Mouse (Mus musculus): Measurements from ENCODE around the gene Alpl. TPM values are rescaled to one million over a fixed set of nuclear protein-coding genes. Genes with fewer than 3 reads are reported as not detected.

Gene Alpl
- total RNA-seq (2015): 0.09 TPM in 1 of 2 replicates, not detected in the other
- total RNA-seq (2017): 0.16 TPM in 1 of 2 replicates, not detected in the other

DNA sequence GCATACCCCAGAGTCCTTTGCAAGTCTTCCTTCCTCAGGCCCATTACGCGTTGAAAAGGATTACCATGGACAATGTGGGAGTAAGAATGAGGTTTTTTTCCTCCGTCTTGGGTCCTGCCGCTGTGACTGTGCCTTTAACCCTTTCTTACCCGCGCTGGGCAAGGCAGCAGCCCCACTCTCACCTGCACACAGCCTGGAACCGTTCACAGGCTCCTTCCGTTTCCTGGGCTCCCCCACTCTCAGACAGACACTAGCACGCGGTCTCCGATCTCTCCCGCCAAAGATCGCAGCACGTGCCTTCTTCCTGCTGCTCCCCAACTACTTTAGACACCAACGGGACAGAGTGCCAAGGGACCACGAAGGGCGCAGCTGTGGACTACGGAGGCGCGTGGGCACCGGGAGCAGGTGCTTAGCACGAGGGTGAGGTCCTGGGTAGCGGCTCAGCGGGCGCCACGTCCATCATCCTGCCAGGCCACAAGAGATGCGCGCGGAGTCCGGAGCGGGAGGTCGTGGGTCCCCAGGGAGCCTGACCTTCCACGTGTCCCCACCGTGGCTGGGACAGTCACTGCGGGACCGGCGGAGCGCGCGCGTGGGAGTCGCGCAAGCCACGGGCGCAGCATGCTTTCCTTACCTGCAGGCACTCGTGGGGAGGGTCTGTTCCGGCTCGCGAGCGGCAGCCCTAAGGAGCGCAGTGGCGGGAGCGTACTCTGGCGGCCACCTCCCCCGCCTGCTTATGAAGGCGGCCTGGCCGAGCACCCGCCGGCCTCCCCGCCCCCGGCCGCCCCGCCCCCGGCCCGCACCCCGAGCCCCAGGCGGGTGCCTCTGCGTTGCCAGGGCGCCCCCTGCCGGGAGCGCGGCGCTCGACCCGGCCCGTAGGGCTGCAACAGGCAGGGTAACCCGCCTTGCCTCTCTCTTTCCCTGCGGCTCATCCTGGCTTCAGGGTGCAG, at the start of gene Alpl:
Gene Alpl, minus strand, starts transcription at position 774 of the 947 bp plus-strand sequence.
- no peak for ATAC-seq (ENCODE audit: poor library complexity, severe bottlenecking)

DNA sequence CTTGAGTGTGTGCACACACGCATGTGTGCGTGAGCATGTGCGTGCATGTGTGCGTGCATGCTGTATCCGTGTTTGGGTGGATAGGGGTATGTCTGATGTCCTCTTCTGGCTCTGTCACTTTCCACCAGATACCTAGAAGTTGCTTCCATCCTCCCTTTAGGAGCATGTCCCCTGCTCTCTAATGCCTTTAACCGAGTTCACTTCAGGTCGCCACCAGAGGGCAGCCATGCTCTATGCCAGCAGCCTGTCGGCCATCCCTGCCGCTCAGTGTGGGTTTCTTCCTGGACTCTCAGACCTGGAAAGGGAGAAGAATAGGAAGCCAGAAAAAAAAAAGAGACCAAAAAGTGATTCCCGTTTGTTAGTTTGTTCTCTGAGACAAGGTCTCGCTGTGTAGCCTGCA, 48.5 kb upstream of the Alpl start:
- ATAC-seq (ENCODE audit: poor library complexity, severe bottlenecking): peak; percentile 68

GRCm38 (mm10) chr4:137839452-137839851, 43.3 kb upstream of the Alpl start:
- ATAC-seq (ENCODE audit: poor library complexity, severe bottlenecking): no peak

DNA sequence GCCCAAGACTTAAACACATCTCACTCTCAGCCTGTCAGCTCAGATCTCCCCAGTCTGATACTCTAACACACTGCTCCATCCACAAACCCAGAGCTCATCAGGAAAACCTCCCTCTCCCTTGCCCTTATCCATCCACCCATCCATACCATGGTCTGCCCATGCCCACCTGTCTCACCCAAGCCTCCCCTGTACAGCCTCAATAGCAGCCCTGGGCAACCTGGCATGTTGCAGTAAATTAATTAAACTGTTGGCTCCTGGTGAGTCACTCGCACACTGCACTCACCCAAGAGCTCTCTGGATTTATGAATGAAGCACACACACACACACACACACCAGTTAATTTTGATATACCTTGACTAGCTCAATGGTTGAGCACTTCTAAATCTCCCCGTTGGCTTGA, 42.6 kb upstream of the Alpl start:
- ATAC-seq (ENCODE audit: poor library complexity, severe bottlenecking): no peak

DNA sequence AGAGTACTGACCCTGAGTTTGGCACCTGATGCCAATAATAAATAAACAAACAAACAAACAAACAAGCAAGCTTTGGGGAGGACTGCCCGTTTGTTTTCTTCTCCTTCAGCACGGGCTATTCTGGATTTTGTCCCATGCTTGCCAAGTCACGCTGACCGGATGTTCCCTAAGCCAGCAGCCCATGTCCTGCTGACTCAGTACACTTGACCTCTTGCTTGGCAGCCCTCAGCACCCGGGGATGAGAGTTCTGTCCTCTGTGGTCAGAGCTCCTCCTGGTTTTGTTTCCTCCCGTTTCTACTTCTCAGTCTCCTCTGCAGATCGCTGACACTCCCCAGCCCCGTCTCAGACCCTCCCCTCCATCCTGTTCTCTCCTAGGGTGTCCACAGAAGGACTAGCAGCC, 41.6 kb upstream of the Alpl start:
- ATAC-seq (ENCODE audit: poor library complexity, severe bottlenecking): no peak

- ATAC-seq (ENCODE audit: poor library complexity, severe bottlenecking): no peak
Observed at GRCm38 (mm10) chr4:137836741-137837140, 40.6 kb upstream of the Alpl start.

DNA sequence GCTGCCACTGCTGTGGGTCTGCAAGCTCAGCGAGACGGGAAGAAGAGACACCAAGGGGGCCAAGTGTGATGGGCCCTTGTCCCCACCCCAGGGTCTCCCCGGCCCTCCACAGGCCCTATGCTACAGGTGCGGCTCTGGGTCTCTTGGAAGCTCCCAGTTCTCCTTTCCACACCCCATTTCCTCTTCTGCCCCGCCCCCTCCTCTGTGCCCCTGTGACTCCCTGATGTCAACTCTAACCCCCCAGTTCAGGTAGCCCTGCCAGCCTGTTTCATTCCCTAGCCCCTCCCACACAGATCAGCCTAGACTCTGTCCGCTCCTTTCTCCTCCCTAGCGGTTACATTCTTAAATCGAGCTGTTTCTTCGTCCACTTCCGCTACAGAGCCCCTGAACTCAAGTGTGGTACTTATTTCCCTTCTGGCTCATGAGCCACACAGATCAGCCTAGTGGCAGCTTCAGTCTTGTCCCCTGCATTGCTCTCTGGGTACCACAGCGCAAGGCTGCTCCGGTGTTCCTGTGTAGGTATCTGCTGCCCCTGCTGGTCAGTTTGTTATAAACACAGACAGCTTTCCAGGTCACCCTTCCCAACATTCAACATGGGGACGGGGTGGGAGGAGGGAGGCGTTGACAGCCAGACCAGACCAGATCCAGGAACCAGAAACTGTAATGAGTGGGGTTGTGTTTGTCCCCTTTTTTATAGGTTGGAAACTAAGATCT, 39.6 kb upstream of the Alpl start:
- peak; percentile 78 for ATAC-seq (ENCODE audit: poor library complexity, severe bottlenecking)

DNA sequence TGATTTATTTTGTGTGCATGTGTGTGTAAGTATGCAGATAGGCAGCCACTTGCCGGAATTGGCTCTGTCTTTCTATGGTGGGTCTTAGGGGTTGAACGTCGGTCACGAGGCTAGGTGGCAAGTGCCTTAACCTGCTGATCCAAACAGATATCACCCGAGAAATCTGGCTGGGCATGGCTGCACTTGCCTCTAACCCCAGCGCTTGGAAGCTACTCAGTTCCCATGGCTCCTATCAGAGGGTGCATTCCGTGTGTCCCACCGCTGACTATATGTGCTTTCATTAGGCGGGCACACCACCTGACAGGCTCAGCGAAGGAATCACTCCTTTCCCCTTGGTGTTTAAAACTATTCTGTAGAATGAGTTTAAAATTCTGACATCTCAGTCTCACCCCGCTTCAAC, 35.4 kb upstream of the Alpl start:
- no peak for ATAC-seq (ENCODE audit: poor library complexity, severe bottlenecking)

DNA sequence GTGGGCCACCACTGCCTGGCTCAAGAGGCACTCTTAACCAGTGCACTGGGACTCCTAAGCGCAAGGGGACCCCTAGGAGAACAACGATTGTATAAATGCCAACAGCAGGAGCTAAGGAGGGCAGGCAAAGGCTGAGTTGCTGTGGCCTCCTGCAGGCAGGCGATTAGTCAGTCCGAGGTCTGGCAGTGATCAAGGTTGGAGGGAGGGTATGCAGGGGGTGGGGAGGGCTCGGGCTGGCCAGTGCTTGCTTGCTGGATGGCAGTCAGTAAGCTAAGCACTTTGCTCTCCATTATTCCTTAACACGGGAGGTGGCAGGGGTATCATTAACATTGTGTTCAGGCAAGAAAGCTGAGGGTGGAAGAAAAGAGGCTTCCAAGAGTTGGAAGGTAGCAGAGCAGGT, 34.2 kb upstream of the Alpl start:
- no peak for ATAC-seq (ENCODE audit: poor library complexity, severe bottlenecking)

- ATAC-seq (ENCODE audit: poor library complexity, severe bottlenecking): no peak
Observed at GRCm38 (mm10) chr4:137824881-137825280, 28.7 kb upstream of the Alpl start.

DNA sequence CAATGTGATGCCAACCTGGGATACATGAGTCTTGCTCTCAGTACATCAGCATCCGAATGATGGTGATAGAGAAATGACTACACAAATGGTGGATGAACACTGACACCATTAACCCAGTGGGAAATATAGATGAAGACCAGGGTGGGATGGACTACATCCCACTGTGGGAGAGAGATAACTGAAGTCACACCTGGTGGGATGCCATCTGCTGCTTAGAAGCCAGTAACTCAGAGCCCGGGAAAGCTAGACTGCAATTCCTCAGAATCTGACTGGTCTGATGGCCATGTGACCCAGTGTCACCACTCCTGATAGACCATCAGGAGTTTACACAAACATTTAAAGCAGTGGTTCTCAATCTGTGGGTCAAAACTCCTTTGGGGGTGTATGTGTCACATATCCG, 27.4 kb upstream of the Alpl start:
- ATAC-seq (ENCODE audit: poor library complexity, severe bottlenecking): no peak

- no peak for ATAC-seq (ENCODE audit: poor library complexity, severe bottlenecking)
Observed at GRCm38 (mm10) chr4:137822537-137822936, 26.4 kb upstream of the Alpl start.

DNA sequence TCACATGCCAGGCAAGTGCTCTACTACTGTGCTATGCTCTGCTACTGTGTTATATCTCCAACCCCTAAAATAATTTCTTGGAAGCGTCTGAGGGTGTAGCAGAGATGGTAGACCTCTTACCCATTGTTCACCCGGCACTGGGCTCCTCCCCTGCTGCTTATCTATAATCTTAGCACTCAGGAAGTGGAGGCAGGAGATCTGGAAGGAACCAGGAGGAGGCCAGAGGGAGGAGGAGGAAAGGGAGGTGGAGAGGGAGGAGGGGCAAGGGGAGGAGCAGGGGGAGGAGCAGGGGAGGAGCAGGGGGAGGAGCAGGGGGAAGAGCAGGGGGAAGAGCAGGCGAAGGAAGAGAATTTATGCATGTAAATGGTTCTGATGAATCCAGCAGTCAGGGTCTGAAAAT, 24.5 kb upstream of the Alpl start:
- ATAC-seq (ENCODE audit: poor library complexity, severe bottlenecking): no peak

GRCm38 (mm10) chr4:137819487-137819886, 23.3 kb upstream of the Alpl start:
- ATAC-seq (ENCODE audit: poor library complexity, severe bottlenecking): no peak

- peak; percentile 64; the same call in 1 of the 2 replicates for ATAC-seq (ENCODE audit: poor library complexity, severe bottlenecking)
Observed at GRCm38 (mm10) chr4:137818341-137818740, 22.2 kb upstream of the Alpl start.

DNA sequence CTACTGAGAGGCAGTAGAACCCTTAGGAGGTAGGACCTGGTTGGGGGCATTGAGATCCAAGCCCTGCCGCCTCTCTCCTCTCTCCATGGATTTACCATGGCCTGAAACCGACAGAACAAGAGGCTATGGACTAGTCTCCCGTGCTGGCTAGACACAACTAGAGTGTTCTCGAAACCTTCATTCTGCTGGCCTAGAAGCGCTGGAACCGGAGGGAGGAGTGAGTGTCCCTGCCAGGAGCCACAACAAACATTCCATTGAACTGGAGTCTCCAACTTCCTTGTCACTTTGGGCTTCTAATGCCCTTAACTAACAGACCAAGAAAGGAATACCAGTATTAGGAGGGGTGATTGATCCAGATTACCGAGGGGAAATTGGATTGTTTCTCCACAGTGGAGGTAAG, 20.0 kb upstream of the Alpl start:
- no peak for ATAC-seq (ENCODE audit: poor library complexity, severe bottlenecking)

DNA sequence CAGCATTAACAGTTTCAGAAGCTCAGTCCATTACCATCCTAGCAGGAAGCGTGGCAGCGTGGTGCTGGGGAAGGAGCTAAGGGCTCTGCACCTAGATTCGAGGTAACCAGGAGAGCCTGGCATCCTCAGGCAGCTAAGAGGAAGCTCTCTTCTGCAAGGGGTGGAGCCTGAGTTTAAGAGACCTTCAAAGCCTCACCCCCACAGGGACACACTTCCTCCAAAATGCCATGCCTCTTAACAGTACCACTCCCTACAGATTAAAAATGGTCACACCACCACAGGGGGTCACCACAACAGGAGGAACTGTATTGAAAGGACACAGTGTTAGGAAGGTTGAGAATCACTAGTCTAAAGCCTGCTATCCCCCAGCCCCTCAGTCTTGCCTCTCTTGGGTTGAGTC, 19.3 kb upstream of the Alpl start:
- peak; percentile 69 for ATAC-seq (ENCODE audit: poor library complexity, severe bottlenecking)

GRCm38 (mm10) chr4:137814140-137814539, 18.0 kb upstream of the Alpl start:
- ATAC-seq (ENCODE audit: poor library complexity, severe bottlenecking): no peak

GRCm38 (mm10) chr4:137812946-137813708, 16.9 kb upstream of the Alpl start:
- ATAC-seq (ENCODE audit: poor library complexity, severe bottlenecking): no peak

DNA sequence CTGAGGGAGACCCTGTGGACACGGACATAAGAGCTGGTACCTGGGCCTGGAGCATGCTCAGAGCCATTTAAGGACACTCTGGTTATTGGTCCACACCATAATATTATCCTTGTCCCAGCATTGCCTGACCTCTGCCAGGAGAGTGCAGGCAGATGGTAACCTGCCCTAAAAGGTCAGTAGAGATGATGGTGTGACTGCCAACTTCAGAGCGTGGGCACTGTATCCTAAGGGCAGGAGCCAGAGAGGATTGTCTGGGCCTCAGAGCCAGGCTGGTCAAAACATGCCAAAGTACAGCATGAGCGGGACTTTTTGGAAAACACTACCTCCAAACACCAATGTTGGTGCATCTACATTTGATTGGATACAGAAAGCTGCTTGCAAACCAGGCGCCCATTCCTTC, 13.8 kb upstream of the Alpl start:
- no peak for ATAC-seq (ENCODE audit: poor library complexity, severe bottlenecking)

GRCm38 (mm10) chr4:137807301-137807851, 11.2 kb upstream of the Alpl start:
- peak; percentile 74 for ATAC-seq (ENCODE audit: poor library complexity, severe bottlenecking)
